Mouse (Mus musculus) bone marrow, adult 2 months (tissue): ENCODE results near the gene Bank1. TPM values are rescaled to one million over a fixed set of nuclear protein-coding genes. Genes with fewer than 3 reads are reported as not detected.

ENCODE experiments used
- H3K27ac ChIP-seq: fragments of 200-500 bp; 2 replicates; pipeline ENCODE4 v1.5.1; 2012; ENCODE audit warnings: low read depth, mild to moderate bottlenecking, control low read depth, inconsistent platforms, low read length; ENCODE audit not compliant: control insufficient read depth, poor library complexity, insufficient read depth
- H3K4me1 ChIP-seq: fragments of 200-500 bp; 2 replicates; pipeline ENCODE4 v1.6.1; 2011; ENCODE audit warnings: low read length; ENCODE audit not compliant: control insufficient read depth, insufficient read depth
- H3K4me3 ChIP-seq: fragments of 200-500 bp; replicated peaks from 2 replicates; pipeline ENCODE3; 2011; ENCODE audit warnings: mild to moderate bottlenecking, low read depth, low read length, control low read depth; ENCODE audit not compliant: control insufficient read depth
- CTCF ChIP-seq: fragments of 200-500 bp; IDR thresholded peaks from 2 replicates; pipeline ENCODE4 v1.5.1; 2011; ENCODE audit warnings: low read length, control low read depth; ENCODE audit not compliant: control insufficient read depth, insufficient read depth
- POLR2A ChIP-seq: fragments of 200-500 bp; IDR thresholded peaks from 2 replicates; pipeline ENCODE4 v1.6.1; 2011; ENCODE audit warnings: low read depth, mild to moderate bottlenecking, control low read depth, low read length, borderline replicate concordance; ENCODE audit not compliant: control insufficient read depth
- WGBS: fragments of 180-500 bp; shearing (Covaris S2); methylation state at CpG from one replicate; pipeline ENCODE4 v1.1.7; 2018; 5-methylcytosine and 5-hydroxymethylcytosine counted together
- polyA plus RNA-seq: library from polyadenylated mRNA; stranded (reverse); fragments of >200 nt; gene quantifications from 2 replicates; pipeline ENCODE4 v1.2.4, GENCODE M21; 2011; ENCODE audit warnings: low replicate concordance; ENCODE audit not compliant: missing spikeins, insufficient read depth, insufficient read length

The Bank1 gene
- polyA plus RNA-seq, 1 experiment: 15.2 TPM

- Histone ChIP-seq H3K27ac (no peak overlapping the region), H3K4me3 (no peak overlapping the region), H3K4me1 (peaks cover 1% of the 10 kb centered on the region; the same call in 1 of the 2 replicates)
- WGBS: 64% methylated on average over 3 of the region's 3 CpGs
- TF ChIP-seq CTCF: no peak
- TF ChIP-seq POLR2A: no peak
These were observed 87.1 kb downstream of the Bank1 start for GRCm38 (mm10) chr3:136238790-136239189.

DNA sequence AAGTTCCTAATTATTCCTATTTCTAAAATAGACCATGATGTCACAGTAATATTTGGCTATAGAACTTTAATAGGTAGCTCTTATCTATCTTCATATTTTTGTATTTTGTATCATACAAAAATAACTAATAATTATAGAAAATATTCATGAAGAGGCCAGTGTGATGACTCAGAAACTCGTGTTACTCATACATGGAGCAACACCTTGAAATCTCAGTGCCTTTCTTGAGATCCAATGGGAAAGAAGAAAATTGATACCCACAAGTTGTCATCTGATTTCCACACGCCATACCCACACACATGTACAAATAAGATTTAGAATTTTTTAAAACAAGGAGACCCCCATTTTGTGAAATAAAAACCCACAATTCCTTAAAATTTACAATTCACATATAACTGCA lies 92.4 kb downstream of the Bank1 start:
- WGBS: 69% methylated on average over 2 of the region's 2 CpGs

DNA sequence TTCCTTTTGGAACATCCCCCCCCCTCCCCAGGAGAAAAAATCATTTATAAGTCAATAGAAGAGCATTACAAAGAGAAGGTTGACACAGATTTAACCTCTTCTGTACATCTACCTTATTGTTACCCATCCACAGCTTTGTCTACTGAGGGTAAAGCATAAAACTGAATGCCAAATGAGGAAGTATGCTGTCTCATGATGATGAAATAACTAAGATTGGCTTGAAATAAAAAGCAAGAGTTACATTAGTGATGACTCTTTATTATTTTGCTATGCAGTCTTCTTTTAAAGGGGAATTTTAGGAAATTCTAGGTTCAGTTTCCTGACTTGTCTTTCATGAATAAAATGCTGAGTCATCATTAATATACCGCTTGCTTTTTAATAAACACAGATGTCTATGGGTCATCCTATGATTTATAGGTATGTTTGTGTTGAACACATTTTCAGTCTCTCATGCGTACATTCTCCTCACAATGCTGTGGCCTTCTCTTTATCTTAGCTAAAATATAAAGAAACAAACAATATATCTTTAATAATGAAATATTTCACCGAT lies 95.2 kb downstream of the Bank1 start:
- Histone ChIP-seq H3K27ac (no peak overlapping the region), H3K4me1 (no peaks in the 10 kb centered on the region), H3K4me3 (no peak overlapping the region)
- TF ChIP-seq CTCF (no peak), POLR2A (no peak)
- WGBS: 84% methylated on average over 3 of the region's 3 CpGs

More for the DNA sequence above, 92.4 kb downstream of the Bank1 start:
- Histone ChIP-seq H3K4me1 (peaks cover 1% of the 10 kb centered on the region; the same call in 1 of the 2 replicates), H3K27ac (no peak overlapping the region), H3K4me3 (no peak overlapping the region)
- TF ChIP-seq CTCF: no peak

GRCm38 (mm10) chr3:136189661-136190228 lies 136.1 kb downstream of the Bank1 start:
- Histone ChIP-seq H3K4me1 (no peaks in the 10 kb centered on the region), H3K4me3 (no peak overlapping the region), H3K27ac (no peak overlapping the region)
- no peak for TF ChIP-seq POLR2A
- TF ChIP-seq CTCF: no peak
- 86% methylated on average over 1 of the region's 1 CpGs for WGBS

DNA sequence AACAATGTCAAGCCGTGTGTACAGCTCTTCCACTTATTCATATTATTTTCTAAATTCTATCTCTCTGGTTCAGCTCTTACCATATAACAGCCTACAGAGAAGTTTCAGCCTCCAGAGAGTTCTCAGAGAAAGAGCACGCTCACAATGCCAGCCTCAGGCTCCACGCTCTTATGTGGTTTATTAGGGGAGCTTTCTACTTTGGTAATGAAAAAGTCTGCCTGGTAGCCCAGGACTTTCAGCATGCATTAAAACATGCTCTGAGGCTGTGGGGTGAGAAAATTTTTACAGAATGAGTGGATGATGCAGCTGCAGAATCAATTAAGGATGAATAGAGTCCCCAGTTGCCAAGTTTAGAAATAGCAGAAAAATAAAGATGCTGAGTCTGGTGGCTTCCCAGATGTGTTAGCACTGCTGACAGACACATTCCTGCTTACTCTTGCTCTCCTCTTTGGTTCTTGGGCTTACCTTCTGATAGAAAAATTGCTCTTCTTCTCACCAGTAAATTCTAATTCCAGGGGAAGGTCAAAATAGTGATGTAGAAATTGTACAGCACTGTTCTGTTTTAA lies 139.2 kb downstream of the Bank1 start:
- Histone ChIP-seq H3K4me3 (no peak overlapping the region), H3K27ac (no peak overlapping the region), H3K4me1 (no peaks in the 10 kb centered on the region)
- WGBS: 88% methylated on average over 3 of the region's 3 CpGs
- TF ChIP-seq CTCF: no peak
- TF ChIP-seq POLR2A: no peak

DNA sequence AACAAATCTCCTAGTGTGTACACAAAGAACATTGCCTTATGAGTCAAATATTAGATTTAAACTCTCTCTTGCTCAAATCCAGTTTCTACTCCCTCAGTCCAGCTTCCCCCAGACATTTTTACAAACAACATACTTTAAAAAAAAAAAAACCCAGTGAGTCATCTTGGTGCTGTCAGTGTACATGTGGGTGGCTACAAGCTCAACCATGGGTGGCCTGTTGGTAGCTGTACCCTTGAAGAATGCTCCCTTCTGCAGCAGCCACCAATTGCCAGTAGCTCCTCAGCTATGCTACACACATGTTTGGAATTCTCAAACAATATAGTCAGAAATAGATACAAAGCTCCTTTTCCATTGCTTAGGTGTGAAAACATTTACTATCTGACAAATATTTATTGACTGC lies 154.2 kb downstream of the Bank1 start:
- H3K4me1 ChIP-seq: no peaks in the 10 kb centered on the region
- no peak overlapping the region for H3K27ac ChIP-seq
- TF ChIP-seq CTCF: no peak
- no peak for TF ChIP-seq POLR2A

GRCm38 (mm10) chr3:136168071-136168470 lies 157.8 kb downstream of the Bank1 start:
- no peak overlapping the region for H3K4me3 ChIP-seq
- TF ChIP-seq CTCF: no peak
- TF ChIP-seq POLR2A: no peak
- no peak overlapping the region for H3K27ac ChIP-seq
- H3K4me1 ChIP-seq: no peaks in the 10 kb centered on the region
- 87% methylated on average over 4 of the region's 4 CpGs for WGBS

More for the DNA sequence above, 154.2 kb downstream of the Bank1 start:
- no peak overlapping the region for H3K4me3 ChIP-seq

- WGBS: 78% methylated on average over 4 of the region's 4 CpGs
- H3K4me1 ChIP-seq: no peaks in the 10 kb centered on the region
- no peak overlapping the region for H3K27ac ChIP-seq
- TF ChIP-seq CTCF (no peak), POLR2A (no peak)
- H3K4me3 ChIP-seq: no peak overlapping the region
These were observed 159.2 kb downstream of the Bank1 start for GRCm38 (mm10) chr3:136166671-136167070.
